Mouse (Mus musculus) kidney, adult 2 months (tissue): ENCODE data around the gene Lrrc56. TPM values are rescaled to one million over a fixed set of nuclear protein-coding genes. Genes with fewer than 3 reads are reported as not detected.

Experiments
- DNase-seq: peaks from one replicate; pipeline ENCODE4 v3.0.0; 2021
- H3K27ac ChIP-seq: fragments of 200-500 bp; 2 replicates; pipeline ENCODE4 v1.5.1; 2012; ENCODE audit warnings: low read depth, low read length, control low read depth, inconsistent platforms; ENCODE audit not compliant: insufficient read depth
- H3K27me3 ChIP-seq: fragments of 200-500 bp; replicated peaks from 2 replicates; pipeline ENCODE4 v1.6.1; 2012; ENCODE audit warnings: mild to moderate bottlenecking, moderate library complexity, low read length, inconsistent platforms; ENCODE audit not compliant: control insufficient read depth, insufficient read depth
- H3K36me3 ChIP-seq: fragments of 200-500 bp; 2 replicates; pipeline ENCODE4 v1.6.1; 2012; ENCODE audit warnings: mild to moderate bottlenecking, moderate library complexity, low read length, inconsistent platforms; ENCODE audit not compliant: control insufficient read depth, insufficient read depth
- H3K4me1 ChIP-seq: fragments of 200-500 bp; 2 replicates; pipeline ENCODE4 v1.6.1; 2011; ENCODE audit warnings: low read length; ENCODE audit not compliant: control insufficient read depth, insufficient read depth
- H3K4me3 ChIP-seq: fragments of 200-500 bp; 2 replicates; pipeline ENCODE4 v1.5.1; 2011; ENCODE audit warnings: mild to moderate bottlenecking, low read depth, low read length, control low read depth; ENCODE audit not compliant: insufficient read depth
- CTCF ChIP-seq: fragments of 200-500 bp; conservative IDR thresholded peaks from 2 replicates; pipeline ENCODE4 v1.5.1; 2011; ENCODE audit warnings: low read depth, mild to moderate bottlenecking, control low read depth, low read length, moderate library complexity, mixed read lengths; ENCODE audit not compliant: insufficient read depth, insufficient read length
- POLR2A ChIP-seq: fragments of 200-500 bp; IDR thresholded peaks from one replicate; pipeline ENCODE4 v1.6.1; 2011; ENCODE audit warnings: low read depth, low read length, control low read depth
- WGBS: fragments of 180-500 bp; shearing (Covaris S2); methylation state at CpG from one replicate; pipeline ENCODE4 v1.1.7; 2018; 5-methylcytosine and 5-hydroxymethylcytosine counted together
- polyA plus RNA-seq: library from polyadenylated mRNA; depleted of rRNA; stranded (reverse); fragments of >200 nt; gene quantifications from 2 replicates; pipeline ENCODE4 v1.2.3, GENCODE M21; 2012; rRNA removed

Lrrc56 gene
- 9.6 and 13.5 TPM in 2 replicates for polyA plus RNA-seq

DNA sequence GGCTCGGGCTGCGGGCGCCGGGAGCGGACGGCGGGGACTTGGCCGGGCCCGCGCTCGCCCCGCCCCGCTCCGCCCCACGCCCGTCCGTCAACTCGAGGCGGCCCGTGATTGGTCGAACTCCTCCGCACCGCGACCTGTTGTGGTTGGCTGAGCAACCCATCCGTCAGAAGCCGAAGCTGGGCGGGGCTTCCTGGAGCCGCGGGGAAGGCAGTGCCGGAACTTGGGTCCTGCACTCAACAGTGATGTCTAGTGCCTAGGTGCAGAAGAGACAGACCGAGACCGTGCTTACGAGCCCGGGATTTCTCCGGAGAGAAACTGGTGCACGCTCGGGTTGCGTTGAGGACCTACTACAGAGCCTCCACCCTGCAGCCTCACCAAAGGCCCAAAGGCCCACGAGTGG lies at the start of gene Lrrc56, which contains the start of gene Hras:
Lrrc56 (plus strand) TSS at position 210 of the 400 bp plus-strand sequence.
Hras (minus strand) TSS at position 58 of the 400 bp plus-strand sequence.
- DNase-seq: peak; percentile 99
- H3K27me3 ChIP-seq: no peaks in the 10 kb centered on the region
- under 1% methylated on average over 38 of the region's 39 CpGs for WGBS
- H3K36me3 ChIP-seq: peaks cover 2% of the 10 kb centered on the region; the same call in 1 of the 2 replicates
- peak within 1 kb of the TSS; percentile 88 for H3K27ac ChIP-seq
- peaks cover 8% of the 10 kb centered on the region; the same call in 1 of the 2 replicates for H3K4me1 ChIP-seq
- TF ChIP-seq CTCF: no peak
- peak; percentile 95 for TF ChIP-seq POLR2A
- H3K4me3 ChIP-seq: peak within 1 kb of the TSS; percentile 93

DNA sequence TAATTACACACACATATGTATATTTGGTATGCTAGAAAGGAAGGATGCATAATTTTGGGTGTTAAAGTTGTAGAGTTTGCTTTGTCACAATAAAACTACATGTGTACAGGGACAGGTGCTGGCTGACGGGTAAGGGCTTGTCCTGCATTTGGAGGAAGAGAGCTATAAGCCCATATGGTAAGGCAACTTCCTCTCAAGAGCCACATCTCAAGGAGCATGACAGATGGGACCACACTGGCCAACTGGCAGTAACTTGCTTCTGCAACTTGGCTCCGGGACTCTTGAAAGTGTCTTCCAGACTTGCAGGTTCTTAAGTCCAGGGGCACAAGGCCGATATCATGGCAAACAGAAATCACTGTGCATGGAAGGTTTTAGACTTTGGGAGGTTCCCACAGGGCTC lies 49.3 kb upstream of the Lrrc56 start:
- no peaks in the 10 kb centered on the region for H3K36me3 ChIP-seq
- no peak for TF ChIP-seq POLR2A
- no peak for TF ChIP-seq CTCF
- H3K4me3 ChIP-seq: no peak overlapping the region
- no peak overlapping the region for H3K27ac ChIP-seq
- 89% methylated on average over 3 of the region's 3 CpGs for WGBS
- no peak for DNase-seq
- H3K27me3 ChIP-seq: no peaks in the 10 kb centered on the region
- no peaks in the 10 kb centered on the region for H3K4me1 ChIP-seq

DNA sequence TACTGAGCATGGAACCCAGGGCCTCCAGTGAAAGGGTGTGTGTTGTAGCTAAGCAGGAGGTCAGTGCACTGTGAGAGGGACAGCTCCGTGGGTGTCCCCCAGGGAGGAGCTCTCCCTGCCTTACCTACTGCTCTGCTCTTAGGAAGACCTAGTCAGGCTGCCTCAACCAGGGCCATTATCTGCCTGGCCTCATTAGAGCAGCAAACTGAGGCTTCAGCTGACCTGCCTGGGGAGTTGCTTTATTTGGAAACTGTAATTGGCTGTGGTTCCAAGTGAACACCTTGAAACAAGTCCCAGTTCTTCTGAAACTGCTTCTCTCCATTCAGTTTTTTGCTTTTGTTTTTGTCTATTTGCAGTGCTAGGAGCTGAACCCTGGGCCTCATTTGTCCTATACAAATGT lies 48.6 kb upstream of the Lrrc56 start:
- Histone ChIP-seq H3K27me3 (no peaks in the 10 kb centered on the region), H3K27ac (no peak overlapping the region), H3K4me3 (no peak overlapping the region), H3K4me1 (no peaks in the 10 kb centered on the region), H3K36me3 (no peaks in the 10 kb centered on the region)
- 76% methylated on average over 1 of the region's 1 CpGs for whole genome bisulfite sequencing
- DNase-seq: no peak
- TF ChIP-seq CTCF (no peak), POLR2A (no peak)

DNA sequence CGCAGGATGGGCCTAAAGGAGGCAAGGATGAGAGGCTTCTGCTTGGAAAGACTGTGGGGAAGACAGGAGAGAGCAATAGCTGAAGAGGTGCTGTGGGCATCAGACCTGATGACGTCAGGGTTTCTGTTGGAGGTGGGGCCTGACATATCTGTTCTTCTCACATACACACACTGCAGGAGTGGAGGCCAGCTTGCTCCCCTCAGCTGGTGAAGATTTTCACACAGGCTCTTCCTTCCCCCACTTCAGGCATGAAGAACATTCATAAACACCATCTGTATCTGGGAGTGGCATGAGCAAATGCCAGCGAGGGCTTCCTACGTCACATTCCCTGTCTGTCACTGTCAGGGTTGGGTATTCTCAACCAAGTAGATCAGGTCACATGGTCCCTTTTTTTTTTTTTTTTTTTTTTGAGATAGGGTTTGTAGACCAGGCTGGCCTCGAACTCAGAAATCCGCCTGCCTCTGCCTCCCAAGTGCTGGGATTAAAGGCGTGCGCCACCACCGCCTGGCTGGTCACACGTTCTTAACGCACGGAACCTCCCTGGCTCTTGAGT lies 47.8 kb upstream of the Lrrc56 start:
- TF ChIP-seq CTCF (no peak), POLR2A (no peak)
- no peak for DNase-seq
- 95% methylated on average over 12 of the region's 12 CpGs for WGBS
- Histone ChIP-seq H3K4me3 (no peak overlapping the region), H3K4me1 (no peaks in the 10 kb centered on the region), H3K36me3 (no peaks in the 10 kb centered on the region), H3K27ac (no peak overlapping the region), H3K27me3 (no peaks in the 10 kb centered on the region)

- Histone ChIP-seq H3K36me3 (no peaks in the 10 kb centered on the region), H3K27me3 (no peaks in the 10 kb centered on the region), H3K4me3 (no peak overlapping the region), H3K4me1 (no peaks in the 10 kb centered on the region), H3K27ac (no peak overlapping the region)
- TF ChIP-seq CTCF: no peak
- no peak for TF ChIP-seq POLR2A
- DNase-seq: no peak
- WGBS: 78% methylated on average over 6 of the region's 6 CpGs
Observed at GRCm38 (mm10) chr7:141147044-141147443, 46.9 kb upstream of the Lrrc56 start.

GRCm38 (mm10) chr7:141148639-141149038 lies 45.3 kb upstream of the Lrrc56 start:
- WGBS: 80% methylated on average over 4 of the region's 4 CpGs
- H3K36me3 ChIP-seq: no peaks in the 10 kb centered on the region

DNA sequence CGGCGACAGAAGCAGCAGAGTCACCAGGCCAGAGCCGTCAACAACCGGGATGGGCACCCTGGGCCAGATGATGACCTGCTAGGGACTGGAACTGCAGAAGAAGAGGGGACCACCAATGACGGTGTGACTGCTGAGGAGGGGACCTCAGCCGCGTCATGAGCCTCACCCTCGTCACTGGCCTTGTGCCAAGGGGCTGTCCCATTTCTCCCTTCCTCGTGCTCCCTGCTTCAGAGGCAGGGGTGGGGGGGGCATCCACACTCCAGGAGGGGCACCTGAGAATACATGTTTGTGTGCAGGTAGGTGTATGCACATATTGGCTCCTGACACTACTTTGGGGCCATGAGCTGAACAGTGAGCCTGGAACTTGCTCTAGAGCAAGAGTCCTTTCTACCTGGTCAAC lies 38.6 kb upstream of the Lrrc56 start:
- 0 out of 2 replicates have a peak, but pooled peaks cover 1% of the 10 kb centered on the region for H3K36me3 ChIP-seq
- H3K27ac ChIP-seq: no peak overlapping the region
- no peaks in the 10 kb centered on the region for H3K27me3 ChIP-seq
- H3K4me3 ChIP-seq: no peak overlapping the region
- TF ChIP-seq CTCF (no peak), POLR2A (no peak)
- DNase-seq: no peak
- H3K4me1 ChIP-seq: no peaks in the 10 kb centered on the region
- 75% methylated on average over 9 of the region's 9 CpGs for WGBS

More at GRCm38 (mm10) chr7:141148639-141149038, 45.3 kb upstream of the Lrrc56 start:
- TF ChIP-seq CTCF: no peak
- TF ChIP-seq POLR2A: no peak
- Histone ChIP-seq H3K27me3 (no peaks in the 10 kb centered on the region), H3K4me1 (no peaks in the 10 kb centered on the region), H3K27ac (no peak overlapping the region), H3K4me3 (no peak overlapping the region)
- DNase-seq: no peak
